Mouse (Mus musculus) CH12.LX (cell line): ENCODE data around the gene Ttll5. TPM values are rescaled to one million over a fixed set of nuclear protein-coding genes. Genes with fewer than 3 reads are reported as not detected.

ENCODE experiments used
- DNase-seq: peaks from one replicate; pipeline ENCODE4 v3.0.0-alpha.2; 2013; ENCODE audit errors: extremely low read depth
- H3K27ac ChIP-seq: 2 replicates; pipeline ENCODE4 v1.5.1; 2012; ENCODE audit warnings: low read depth, mild to moderate bottlenecking, control low read depth, moderate library complexity; ENCODE audit not compliant: insufficient read depth
- H3K27me3 ChIP-seq: replicated peaks from 2 replicates; pipeline ENCODE3; 2012; ENCODE audit warnings: inconsistent platforms
- H3K36me3 ChIP-seq, 2 experiments: replicated peaks in 1 of 2; 2 replicates each; pipeline versions ENCODE3 to v1.6.1; 2012; ENCODE audit warnings: inconsistent platforms in 1 of 2, low read length in 1 of 2, mild to moderate bottlenecking in 1 of 2, mixed read lengths in 1 of 2, moderate library complexity in 1 of 2; ENCODE audit not compliant: control insufficient read depth in 1 of 2, insufficient read depth in 1 of 2
- H3K4me1 ChIP-seq, 2 experiments: 2 replicates each; pipeline ENCODE4 v1.6.1; 2012; ENCODE audit warnings: inconsistent platforms in 1 of 2, moderate library complexity in 1 of 2; ENCODE audit not compliant: insufficient read depth in 2 of 2, control insufficient read depth in 1 of 2
- H3K4me2 ChIP-seq: 2 replicates; pipeline ENCODE4 v1.6.1; 2012; ENCODE audit warnings: low read depth, mild to moderate bottlenecking, control low read depth; ENCODE audit not compliant: poor library complexity, insufficient read depth, severe bottlenecking
- H3K4me3 ChIP-seq, 3 experiments: fragments of 150-350 bp in 1 of 3; sonication (generic) in 1 of 3; replicated peaks in 1 of 3; 2 replicates each; pipeline versions ENCODE3 to v1.5.1; 2011 to 2012; ENCODE audit warnings: low read depth in 2 of 3, low read length in 2 of 3, mild to moderate bottlenecking in 2 of 3, moderate library complexity in 2 of 3, control low read depth in 1 of 3, improper control_type of control experiment in 1 of 3, inconsistent platforms in 1 of 3, mixed read lengths in 1 of 3; ENCODE audit not compliant: poor library complexity in 1 of 3
- H3K79me2 ChIP-seq: replicated peaks from 2 replicates; pipeline ENCODE4 v1.6.1; 2012; ENCODE audit warnings: mild to moderate bottlenecking, moderate library complexity; ENCODE audit not compliant: control insufficient read depth, poor library complexity, insufficient read depth, severe bottlenecking; ENCODE audit errors: extremely low read depth
- H3K9ac ChIP-seq: 2 replicates; pipeline ENCODE4 v1.6.1; 2012; ENCODE audit warnings: low read depth, mild to moderate bottlenecking, control low read depth, moderate library complexity; ENCODE audit not compliant: insufficient read depth
- H3K9me3 ChIP-seq: replicated peaks from 2 replicates; pipeline ENCODE3; 2012; ENCODE audit warnings: low read length, inconsistent platforms, mixed read lengths
- CHD1 ChIP-seq: IDR thresholded peaks from 2 replicates; pipeline ENCODE4 v1.6.1; 2012; ENCODE audit warnings: low read depth, low read length, improper control_type of control experiment, inconsistent platforms
- CTCF ChIP-seq, 2 experiments: IDR thresholded peaks in 1 of 2; conservative IDR thresholded peaks in 1 of 2; 2 replicates each; pipeline ENCODE4 v1.5.1; 2011 to 2012; ENCODE audit warnings: low read depth in 2 of 2, low read length in 2 of 2, improper control_type of control experiment in 1 of 2, inconsistent platforms in 1 of 2, mild to moderate bottlenecking in 1 of 2, moderate library complexity in 1 of 2
- GABPA ChIP-seq: IDR thresholded peaks from 2 replicates; pipeline ENCODE4 v1.6.1; 2012; ENCODE audit warnings: low read depth, low read length, improper control_type of control experiment, inconsistent platforms; ENCODE audit not compliant: insufficient replicate concordance
- HCFC1 ChIP-seq: IDR thresholded peaks from 2 replicates; pipeline ENCODE4 v1.6.1; 2012; ENCODE audit warnings: low read depth, mild to moderate bottlenecking, inconsistent platforms, low read length, improper control_type of control experiment
- JUND ChIP-seq: conservative IDR thresholded peaks from 2 replicates; pipeline ENCODE4 v1.6.1; 2011; ENCODE audit warnings: low read depth, low read length, improper control_type of control experiment
- MXI1 ChIP-seq: IDR thresholded peaks from 2 replicates; pipeline ENCODE4 v1.6.1; 2011; ENCODE audit warnings: mild to moderate bottlenecking, low read depth, low read length, improper control_type of control experiment
- MYC ChIP-seq: IDR thresholded peaks from 2 replicates; pipeline ENCODE4 v1.6.1; 2011; ENCODE audit warnings: low read depth, mild to moderate bottlenecking, improper control_type of control experiment, low read length
- PAX5 ChIP-seq: IDR thresholded peaks from 2 replicates; pipeline ENCODE4 v1.6.1; 2012; ENCODE audit warnings: low read length, inconsistent platforms, mixed read lengths
- POLR2A ChIP-seq: IDR thresholded peaks from 2 replicates; pipeline ENCODE4 v1.6.1; 2011; ENCODE audit warnings: low read depth, mild to moderate bottlenecking, improper control_type of control experiment, low read length
- POLR2AphosphoS2 ChIP-seq: IDR thresholded peaks from 2 replicates; pipeline ENCODE4 v1.6.1; 2011; ENCODE audit warnings: low read depth, low read length, improper control_type of control experiment
- RAD21 ChIP-seq: IDR thresholded peaks from 2 replicates; pipeline ENCODE4 v1.6.1; 2011; ENCODE audit warnings: low read depth, mild to moderate bottlenecking, low read length, improper control_type of control experiment, moderate library complexity
- SIN3A ChIP-seq: IDR thresholded peaks from 2 replicates; pipeline ENCODE4 v1.6.1; 2012; ENCODE audit warnings: low read length, improper control_type of control experiment, inconsistent platforms
- TCF12 ChIP-seq: IDR thresholded peaks from 2 replicates; pipeline ENCODE4 v1.6.1; 2014; ENCODE audit warnings: low read depth, mild to moderate bottlenecking, inconsistent platforms, low read length, improper control_type of control experiment
- ZKSCAN1 ChIP-seq: IDR thresholded peaks from 2 replicates; pipeline ENCODE4 v1.6.1; 2012; ENCODE audit warnings: low read depth, inconsistent platforms, low read length, improper control_type of control experiment, borderline replicate concordance
- ZNF384 ChIP-seq: IDR thresholded peaks from 2 replicates; pipeline ENCODE4 v1.6.1; 2012; ENCODE audit warnings: low read depth, low read length, improper control_type of control experiment, inconsistent platforms
- dilution Hi-C: fragments of 300-500 bp; cut with MboI; formaldehyde crosslinking; loops from 2 replicates; pipeline ENCODE4 v1.14.3; 2020; ENCODE audit warnings: low sequenced_read_pairs; ENCODE audit not compliant: extremely low pct_unique_long_range_greater_than_20kb, extremely low pct_ligation_motif_present
- in situ Hi-C: fragments of 300-500 bp; cut with MboI; formaldehyde crosslinking; loops from 3 replicates; pipeline ENCODE4 v1.14.3; 2019; ENCODE audit warnings: low sequenced_read_pairs, low pct_ligation_motif_present, low pct_unique_long_range_greater_than_20kb, mixed read lengths
- polyA plus RNA-seq: library from polyadenylated mRNA; unstranded; fragments of >175 nt; gene quantifications from 2 replicates; pipeline ENCODE4 v1.2.1, GENCODE M21; 2012; ENCODE audit warnings: low read depth; ENCODE audit not compliant: insufficient read length
- total RNA-seq, 2 experiments: library from RNA; depleted of rRNA; stranded (reverse); fragments of 300-350 nt in 1 of 2; fragments of >200 nt in 1 of 2; gene quantifications; 2 replicates each; pipeline ENCODE4 v1.2.3; 2012 to 2014

Ttll5 gene
- total and polyA plus RNA-seq, 3 experiments = 5.7 to 14.0 (median 8.7) TPM

DNA sequence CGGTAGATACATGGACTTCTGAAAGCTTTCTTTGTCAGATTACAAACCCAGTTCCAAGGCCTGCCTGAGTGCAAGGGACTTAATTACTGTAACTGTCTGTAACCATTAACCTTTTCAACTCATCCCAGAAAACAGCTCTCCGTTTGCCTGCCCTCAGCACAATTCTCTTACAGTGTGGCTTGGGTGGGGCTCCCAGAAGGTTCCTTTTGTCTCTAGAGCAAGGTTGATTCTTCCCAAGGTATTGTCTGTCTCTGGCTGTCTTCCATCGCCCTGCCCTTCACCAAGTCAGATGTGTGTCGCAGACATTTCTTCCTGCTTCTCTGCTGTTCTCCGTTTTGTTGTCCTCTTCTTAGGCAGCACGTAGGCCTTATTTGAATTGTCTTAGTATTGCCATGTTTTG is 125.2 kb downstream of the Ttll5 start:
- no peaks in the 10 kb centered on the region for H3K4me1 ChIP-seq
- no peak overlapping the region for H3K4me2 ChIP-seq
- H3K9ac ChIP-seq = no peak overlapping the region
- dilution Hi-C loops = no loop called here
- H3K27ac ChIP-seq = no peak overlapping the region
- DNase-seq = no peak
- H3K36me3 ChIP-seq = peaks cover 0 to 39% of the 10 kb centered on the region in 2 experiments
- H3K4me3 ChIP-seq = no peak overlapping the region
- in situ Hi-C loops = loop anchor here (10.0 kb wide), 1 partner anchor 125 kb away; the partner anchor contains the start of gene Tgfb3
- H3K27me3 ChIP-seq = no peaks in the 10 kb centered on the region
- H3K79me2 ChIP-seq = no peaks in the 10 kb centered on the region
- TF ChIP-seq MXI1 = no peak
- TF ChIP-seq ZNF384 = no peak
- no peak for TF ChIP-seq CHD1
- H3K9me3 ChIP-seq = no peaks in the 10 kb centered on the region

DNA sequence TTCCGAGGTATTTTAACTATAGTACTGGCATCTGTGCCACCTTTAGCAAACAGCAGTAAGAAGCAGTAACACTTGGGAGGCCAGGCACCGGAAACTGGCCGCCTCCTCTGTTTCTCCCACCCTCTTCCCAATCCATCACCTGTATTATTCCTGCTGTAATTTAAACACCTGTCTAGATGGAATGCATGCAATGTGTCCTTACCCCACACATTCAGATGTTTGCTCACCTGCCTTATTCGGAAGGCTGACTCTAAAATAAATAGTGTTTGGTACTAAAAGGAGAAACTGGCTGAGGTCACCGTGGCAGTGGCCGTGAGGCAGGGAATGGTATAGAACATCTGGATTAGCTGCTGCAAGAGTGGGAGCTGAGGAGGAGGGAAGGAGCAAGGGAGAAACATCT is 125.9 kb downstream of the Ttll5 start:
- H3K4me2 ChIP-seq = no peak overlapping the region
- H3K36me3 ChIP-seq = peaks cover 0 to 36% of the 10 kb centered on the region in 2 experiments
- TF ChIP-seq GABPA (no peak), POLR2AphosphoS2 (no peak), CHD1 (no peak), CTCF (conservative IDR thresholded peaks at IDR 0.05 in 1 of 2, IDR thresholded peaks at IDR 0.05 in 1 of 2; ENCODE audit: low read depth in 2 of 2, low read length in 2 of 2) (no peak), ZKSCAN1 (no peak), TCF12 (no peak), HCFC1 (no peak), MYC (no peak)
- DNase-seq = no peak
- no peak overlapping the region for H3K4me3 ChIP-seq
- no peaks in the 10 kb centered on the region for H3K79me2 ChIP-seq
- H3K4me1 ChIP-seq = peaks cover 0 to 4% of the 10 kb centered on the region in 2 experiments; a peak in 2 of 4 replicates
- H3K27me3 ChIP-seq = no peaks in the 10 kb centered on the region
- H3K9ac ChIP-seq = no peak overlapping the region
- no peaks in the 10 kb centered on the region for H3K9me3 ChIP-seq
- dilution Hi-C loops (no loop called here), in situ Hi-C loops (loop anchor here (10.0 kb wide), 1 partner anchor 124 kb away; the partner anchor contains the start of gene Tgfb3)
- H3K27ac ChIP-seq = no peak overlapping the region

DNA sequence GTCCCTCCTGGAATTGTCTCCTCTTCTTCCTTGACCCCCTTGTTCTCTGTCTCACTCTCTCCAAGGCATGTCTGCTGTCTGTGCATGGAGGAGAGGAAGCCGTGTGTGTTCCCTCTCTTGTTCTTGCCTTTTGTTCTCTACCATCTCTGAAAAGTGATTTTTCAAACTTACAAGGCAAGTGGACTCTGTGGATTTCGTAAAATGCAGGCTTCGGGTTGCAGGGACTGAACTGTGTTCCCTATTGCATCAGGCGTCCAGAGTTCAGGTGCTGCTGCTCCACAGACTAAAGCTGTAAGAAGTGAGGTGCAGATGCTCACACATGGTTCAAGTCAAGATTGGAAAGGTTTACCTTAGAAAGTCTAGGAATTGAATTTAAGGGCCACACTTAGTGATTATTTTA is 126.6 kb downstream of the Ttll5 start:
- H3K4me1 ChIP-seq = peaks cover 0 to 11% of the 10 kb centered on the region in 2 experiments; a peak in 2 of 4 replicates
- no peak for DNase-seq
- no peak overlapping the region for H3K9ac ChIP-seq
- no peak overlapping the region for H3K27ac ChIP-seq
- H3K27me3 ChIP-seq = no peaks in the 10 kb centered on the region
- dilution Hi-C loops (no loop called here), in situ Hi-C loops (loop anchor here (10.0 kb wide), 1 partner anchor 124 kb away; the partner anchor contains the start of gene Tgfb3)
- no peak overlapping the region for H3K4me3 ChIP-seq
- peaks cover 0 to 34% of the 10 kb centered on the region in 2 experiments for H3K36me3 ChIP-seq
- H3K9me3 ChIP-seq = no peaks in the 10 kb centered on the region
- no peak overlapping the region for H3K4me2 ChIP-seq
- H3K79me2 ChIP-seq = no peaks in the 10 kb centered on the region
- TF ChIP-seq SIN3A (no peak), RAD21 (no peak), PAX5 (no peak), JUND (no peak), POLR2A (no peak)
